Mouse (Mus musculus) kidney, postnatal 0 days (tissue): ENCODE measurements around the gene Diaph3. TPM values are rescaled to one million over a fixed set of nuclear protein-coding genes. Genes with fewer than 3 reads are reported as not detected.

Source experiments
- ATAC-seq: fragments of 200-750 bp; cut with Nextera tagmentation; replicated peaks from 2 replicates; pipeline ENCODE4 v1.8.0; 2017; ENCODE audit warnings: low read depth, moderate number of reproducible peaks, moderate TSS enrichment, moderate library complexity; ENCODE audit not compliant: low FRiP score
- DNase-seq: peaks from one replicate; pipeline ENCODE4 v3.0.0-alpha.2; 2016; ENCODE audit warnings: low spot score
- H3K27ac ChIP-seq: fragments of 300-500 bp; sonication (generic); 2 replicates; pipeline ENCODE4 v1.5.1; 2014; ENCODE audit warnings: mild to moderate bottlenecking
- H3K27me3 ChIP-seq: fragments of 300-500 bp; sonication (generic); 2 replicates; pipeline ENCODE4 v1.6.1; 2014; ENCODE audit warnings: low read length, mixed read lengths; ENCODE audit not compliant: insufficient read depth
- H3K36me3 ChIP-seq: fragments of 300-500 bp; sonication (generic); 2 replicates; pipeline ENCODE4 v1.6.1; 2014; ENCODE audit warnings: low read length, mixed read lengths; ENCODE audit not compliant: insufficient read depth
- H3K4me1 ChIP-seq: fragments of 300-500 bp; sonication (generic); replicated peaks from 2 replicates; pipeline ENCODE4 v1.6.1; 2014; ENCODE audit warnings: antibody characterized with exemption, low read length, mixed read lengths; ENCODE audit not compliant: insufficient read depth
- H3K4me2 ChIP-seq: fragments of 300-500 bp; sonication (generic); 2 replicates; pipeline ENCODE4 v1.6.1; 2014; ENCODE audit warnings: mild to moderate bottlenecking, low read length, moderate library complexity, mixed read lengths
- H3K4me3 ChIP-seq: fragments of 300-500 bp; sonication (generic); replicated peaks from 2 replicates; pipeline ENCODE4 v1.5.1; 2014; ENCODE audit warnings: low read depth, low read length
- H3K9ac ChIP-seq: fragments of 300-500 bp; sonication (generic); 2 replicates; pipeline ENCODE4 v1.6.1; 2014; ENCODE audit warnings: low read depth, low read length
- H3K9me3 ChIP-seq: fragments of 300-500 bp; sonication (generic); replicated peaks from 2 replicates; pipeline ENCODE4 v1.6.1; 2016; ENCODE audit warnings: low read length, inconsistent platforms, mixed read lengths
- CTCF ChIP-seq: IDR thresholded peaks from 2 replicates; pipeline ENCODE4 v1.5.1; 2016; ENCODE audit warnings: antibody characterized with exemption, low read depth, mild to moderate bottlenecking, moderate library complexity
- WGBS: fragments of 180-500 bp; shearing (Covaris S2); extraction: QIAGEN DNeasy Blood & Tissue Kit; methylation state at CpG from one replicate; pipeline ENCODE4 v1.1.7; 2014; 5-methylcytosine and 5-hydroxymethylcytosine counted together
- polyA plus RNA-seq: library from polyadenylated mRNA; unstranded; fragments of >200 nt; fragmentation: Nextera tagmentation; extraction: Ambion mirVana; gene quantifications from 2 replicates; pipeline ENCODE4 v1.2.1, GENCODE M21; 2015

Diaph3 gene
- polyA plus RNA-seq, 1 experiment from 2014 or later, result 2.9 TPM

DNA sequence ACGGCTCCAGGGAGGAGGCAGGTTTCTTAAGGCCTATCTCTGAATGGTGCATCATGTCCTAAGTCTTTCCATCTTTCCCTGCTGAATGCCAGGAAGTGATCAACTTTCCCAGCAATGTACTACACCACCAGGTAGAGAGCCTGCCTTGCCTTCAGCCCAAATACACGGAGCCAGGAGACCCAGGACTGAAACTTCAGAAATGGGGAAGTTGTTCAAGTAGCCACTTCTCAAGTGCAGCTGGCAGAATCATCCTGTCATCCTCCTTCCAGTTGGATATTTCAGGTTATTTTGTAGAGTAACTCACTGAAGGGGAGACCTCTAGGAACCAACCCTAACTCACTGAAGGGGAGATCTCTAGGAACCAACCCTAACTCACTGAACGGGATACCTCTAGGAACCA, 297.0 kb downstream of the Diaph3 start:
- no peaks in the 10 kb centered on the region for H3K36me3 ChIP-seq
- H3K27me3 ChIP-seq, result no peaks in the 10 kb centered on the region
- no peaks in the 10 kb centered on the region for H3K4me1 ChIP-seq
- DNase-seq (no peak), ATAC-seq (no peak)
- no peak overlapping the region for H3K4me2 ChIP-seq
- no peak for TF ChIP-seq CTCF
- 86% methylated on average over 3 of the region's 3 CpGs for WGBS
- no peak overlapping the region for H3K4me3 ChIP-seq
- H3K9me3 ChIP-seq, result no peaks in the 10 kb centered on the region
- no peak overlapping the region for H3K9ac ChIP-seq
- H3K27ac ChIP-seq, result no peak overlapping the region

DNA sequence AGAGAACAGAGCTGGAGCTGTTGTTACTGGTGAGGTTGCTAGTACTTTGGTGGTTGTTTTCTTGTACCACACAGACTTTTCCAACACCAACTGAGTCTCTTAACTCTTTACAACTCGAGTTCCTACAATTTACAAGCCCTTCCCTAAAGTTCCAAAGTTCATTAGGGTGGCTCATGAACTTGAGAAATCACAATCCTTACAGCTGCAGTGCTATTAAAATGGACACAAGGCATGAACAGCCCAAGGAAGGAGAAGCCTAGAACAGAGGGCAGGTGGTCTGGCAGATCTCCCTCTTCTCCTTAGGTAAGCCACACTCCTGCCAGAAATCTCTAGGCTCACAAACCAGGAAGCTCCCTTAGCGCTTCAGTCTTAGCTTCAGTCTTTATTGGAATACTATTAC, 303.4 kb downstream of the Diaph3 start:
- no peak for TF ChIP-seq CTCF
- Histone ChIP-seq H3K27ac (no peak overlapping the region), H3K4me1 (no peaks in the 10 kb centered on the region), H3K27me3 (no peaks in the 10 kb centered on the region), H3K9me3 (no peaks in the 10 kb centered on the region), H3K9ac (no peak overlapping the region), H3K4me2 (no peak overlapping the region), H3K36me3 (no peaks in the 10 kb centered on the region), H3K4me3 (no peak overlapping the region)
- 69% methylated on average over 2 of the region's 2 CpGs for WGBS
- DNase-seq (no peak), ATAC-seq (no peak)

DNA sequence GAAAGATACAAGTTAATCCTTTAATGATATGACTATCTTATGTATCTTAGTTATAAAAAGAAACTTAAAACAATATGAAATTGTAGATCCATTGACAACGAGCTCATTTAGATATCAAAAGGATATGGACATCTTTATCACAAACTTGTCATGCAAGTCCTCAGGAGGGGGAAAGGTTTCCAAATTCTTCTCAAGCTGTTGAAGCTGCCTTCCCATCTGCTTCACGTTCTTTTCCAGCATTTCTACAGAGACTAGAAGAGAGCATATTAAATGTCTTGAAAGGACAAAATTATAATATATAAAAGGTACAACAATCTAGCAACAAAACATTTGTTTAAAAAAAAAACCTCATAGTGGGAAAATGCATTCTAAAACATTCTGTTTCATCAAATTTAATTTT, 306.2 kb downstream of the Diaph3 start:
- no peak for ATAC-seq

GRCm38 (mm10) chr14:86834269-86834668, 306.8 kb downstream of the Diaph3 start:
- Histone ChIP-seq H3K27ac (no peak overlapping the region), H3K4me1 (no peaks in the 10 kb centered on the region), H3K9ac (no peak overlapping the region), H3K36me3 (no peaks in the 10 kb centered on the region), H3K4me2 (no peak overlapping the region), H3K4me3 (no peak overlapping the region), H3K9me3 (no peaks in the 10 kb centered on the region), H3K27me3 (no peaks in the 10 kb centered on the region)
- ATAC-seq (no peak), DNase-seq (no peak)
- no peak for TF ChIP-seq CTCF
- WGBS, result 94% methylated on average over 6 of the region's 6 CpGs

More for the DNA sequence above, 306.2 kb downstream of the Diaph3 start:
- Histone ChIP-seq H3K4me2 (no peak overlapping the region), H3K4me3 (no peak overlapping the region), H3K9ac (no peak overlapping the region), H3K9me3 (no peaks in the 10 kb centered on the region), H3K36me3 (no peaks in the 10 kb centered on the region), H3K27ac (no peak overlapping the region), H3K27me3 (no peaks in the 10 kb centered on the region), H3K4me1 (no peaks in the 10 kb centered on the region)
- TF ChIP-seq CTCF, result no peak
- DNase-seq, result no peak
- WGBS, result 90% methylated on average over 2 of the region's 2 CpGs

- H3K27ac ChIP-seq, result no peak overlapping the region
- DNase-seq, result no peak
- WGBS, result 65% methylated on average over 4 of the region's 4 CpGs
- no peak overlapping the region for H3K9ac ChIP-seq
- no peaks in the 10 kb centered on the region for H3K36me3 ChIP-seq
- H3K4me2 ChIP-seq, result no peak overlapping the region
- no peak for TF ChIP-seq CTCF
- no peaks in the 10 kb centered on the region for H3K27me3 ChIP-seq
- no peak for ATAC-seq
- H3K9me3 ChIP-seq, result no peaks in the 10 kb centered on the region
- no peaks in the 10 kb centered on the region for H3K4me1 ChIP-seq
- no peak overlapping the region for H3K4me3 ChIP-seq
Measured at GRCm38 (mm10) chr14:86833003-86833402, 308.0 kb downstream of the Diaph3 start.

DNA sequence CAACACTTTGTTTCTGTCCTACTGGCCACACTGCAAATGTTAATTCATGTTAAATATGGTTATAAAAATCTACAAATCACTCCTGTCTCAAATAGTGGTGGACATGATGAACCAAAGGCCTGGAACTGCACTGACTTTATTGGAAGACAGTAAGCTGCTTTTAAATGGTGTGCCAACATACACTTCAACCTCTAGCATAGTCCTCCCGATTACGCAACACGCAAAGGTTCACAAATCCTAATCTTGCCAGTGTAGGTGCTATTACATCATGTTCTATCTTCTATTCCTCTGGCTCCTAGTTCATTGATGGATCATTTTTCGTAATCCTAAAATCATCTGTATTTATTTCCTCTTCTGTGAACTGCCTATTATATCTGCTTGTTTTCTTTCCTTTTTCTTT, 324.8 kb downstream of the Diaph3 start:
- WGBS, result 99% methylated on average over 4 of the region's 4 CpGs
- TF ChIP-seq CTCF, result no peak
- ATAC-seq (no peak), DNase-seq (no peak)
- no peaks in the 10 kb centered on the region for H3K36me3 ChIP-seq
- no peak overlapping the region for H3K9ac ChIP-seq
- H3K27ac ChIP-seq, result no peak overlapping the region
- H3K9me3 ChIP-seq, result no peaks in the 10 kb centered on the region
- H3K4me2 ChIP-seq, result no peak overlapping the region
- H3K4me3 ChIP-seq, result no peak overlapping the region
- no peaks in the 10 kb centered on the region for H3K27me3 ChIP-seq
- no peaks in the 10 kb centered on the region for H3K4me1 ChIP-seq

DNA sequence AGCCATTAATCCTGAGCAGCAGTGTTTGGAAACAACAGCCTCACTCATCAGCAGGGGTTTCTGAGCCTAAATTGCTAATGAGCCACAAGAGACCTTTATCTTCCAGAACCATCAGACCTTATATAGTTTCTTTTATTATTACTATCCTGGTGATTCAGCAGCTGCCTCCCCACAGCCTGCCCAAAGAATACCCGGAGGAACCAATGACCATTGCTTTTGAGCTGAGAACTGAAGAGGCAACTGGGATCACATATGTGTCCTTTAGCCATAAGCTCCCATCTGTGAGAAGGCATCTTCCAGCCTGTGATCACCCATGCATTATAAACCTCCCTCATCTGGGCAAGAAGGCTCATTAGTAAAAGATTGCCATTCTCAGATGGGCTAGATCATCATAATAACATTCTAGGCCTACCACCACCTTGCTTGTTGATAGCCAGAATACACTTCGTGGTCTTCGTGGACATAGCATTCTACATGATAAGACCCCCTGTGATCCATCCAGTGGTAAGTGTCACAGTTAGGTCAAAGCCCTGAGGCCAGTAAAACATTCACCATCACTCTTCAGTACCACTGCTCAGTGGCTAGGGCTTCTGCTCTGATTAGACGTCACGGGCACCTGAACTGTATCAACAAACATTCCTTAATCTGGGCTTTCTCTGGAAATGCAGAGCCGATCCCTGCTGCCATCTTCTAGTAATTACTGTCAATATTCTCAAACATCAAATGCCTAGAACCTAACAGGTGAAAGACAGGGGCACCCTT, 352.0 kb downstream of the Diaph3 start:
- no peak for DNase-seq
- Histone ChIP-seq H3K9ac (no peak overlapping the region), H3K4me2 (no peak overlapping the region), H3K36me3 (no peaks in the 10 kb centered on the region), H3K4me3 (no peak overlapping the region), H3K27ac (no peak overlapping the region), H3K9me3 (no peaks in the 10 kb centered on the region), H3K4me1 (no peaks in the 10 kb centered on the region), H3K27me3 (no peaks in the 10 kb centered on the region)
- WGBS, result 55% methylated on average over 6 of the region's 6 CpGs
- no peak for ATAC-seq
- no peak for TF ChIP-seq CTCF
